Mouse (Mus musculus) erythroid progenitor cell, adult 5-6 weeks (primary cell): ENCODE data around the gene Jak1. TPM values are rescaled to one million over a fixed set of nuclear protein-coding genes. Genes with fewer than 3 reads are reported as not detected.

ENCODE experiments used
- ATAC-seq: replicated peaks from 2 replicates; pipeline ENCODE4 v1.8.0; 2016; ENCODE audit warnings: moderate number of reproducible peaks, mild to moderate bottlenecking, moderate TSS enrichment, inconsistent platforms; ENCODE audit not compliant: poor library complexity, low FRiP score, severe bottlenecking
- total RNA-seq, 2 experiments: library from RNA; stranded (forward) in 1 of 2; stranded (reverse) in 1 of 2; fragments of 150-400 nt in 1 of 2; fragments of 186-747, 209-891 nt in 1 of 2; gene quantifications; 2 replicates each; pipeline versions ENCODE4 v1.2.3 to v1.2.4; 2015 to 2017; ENCODE audit warnings: low replicate concordance in 2 of 2

Jak1 gene
- total RNA-seq, 2 experiments from 2014 or later: 70.0 to 78.2 TPM

- ATAC-seq: no peak
Observed at GRCm38 (mm10) chr4:101244257-101245011, 20.6 kb downstream of the Jak1 start.

GRCm38 (mm10) chr4:101240875-101241173 is 24.3 kb downstream of the Jak1 start:
- no peak for ATAC-seq

- ATAC-seq: no peak
Observed at GRCm38 (mm10) chr4:101240163-101240874, 24.8 kb downstream of the Jak1 start.

GRCm38 (mm10) chr4:101239313-101240162 is 25.5 kb downstream of the Jak1 start:
- ATAC-seq: peak; percentile 86

- no peak for ATAC-seq
Observed at GRCm38 (mm10) chr4:101238589-101238988, 26.5 kb downstream of the Jak1 start.

GRCm38 (mm10) chr4:101236797-101237196 is 28.3 kb downstream of the Jak1 start:
- ATAC-seq: no peak

GRCm38 (mm10) chr4:101235964-101236363 is 29.1 kb downstream of the Jak1 start:
- no peak for ATAC-seq

GRCm38 (mm10) chr4:101234753-101235152 is 30.3 kb downstream of the Jak1 start:
- ATAC-seq: no peak

GRCm38 (mm10) chr4:101234332-101234731 is 30.8 kb downstream of the Jak1 start:
- peak; percentile 63 for ATAC-seq

- no peak for ATAC-seq
Observed at GRCm38 (mm10) chr4:101230621-101231020, 34.5 kb downstream of the Jak1 start.

- no peak for ATAC-seq
Observed at GRCm38 (mm10) chr4:101227398-101227797, 37.7 kb downstream of the Jak1 start.

- ATAC-seq: no peak
Observed at GRCm38 (mm10) chr4:101225984-101226383, 39.1 kb downstream of the Jak1 start.

- no peak for ATAC-seq
Observed at GRCm38 (mm10) chr4:101220946-101221345, 44.1 kb downstream of the Jak1 start.

GRCm38 (mm10) chr4:101219839-101220238 is 45.2 kb downstream of the Jak1 start:
- no peak for ATAC-seq

GRCm38 (mm10) chr4:101217026-101217540 is 48.0 kb downstream of the Jak1 start:
- no peak for ATAC-seq

- ATAC-seq: no peak
Observed at GRCm38 (mm10) chr4:101216286-101216685, 48.8 kb downstream of the Jak1 start.

GRCm38 (mm10) chr4:101213477-101213876 is 51.6 kb downstream of the Jak1 start:
- ATAC-seq: no peak

GRCm38 (mm10) chr4:101207492-101207891 is 57.6 kb downstream of the Jak1 start:
- no peak for ATAC-seq

GRCm38 (mm10) chr4:101203518-101203917 is 61.6 kb downstream of the Jak1 start:
- no peak for ATAC-seq

GRCm38 (mm10) chr4:101202626-101203025 is 62.5 kb downstream of the Jak1 start:
- no peak for ATAC-seq
